Mouse (Mus musculus) erythroblast, embryonic 14.5 days (primary cell): ENCODE measurements around the gene Atg4d. TPM values are rescaled to one million over a fixed set of nuclear protein-coding genes. Genes with fewer than 3 reads are reported as not detected.
"Not testable (repeated sequence)": the region's sequence is repeated elsewhere in the genome, so short reads cannot be mapped to it uniquely, and the experiment has no call there.

Source experiments
- H3K27me3 ChIP-seq: 2 replicates; pipeline ENCODE4 v1.6.1; 2012; ENCODE audit warnings: inconsistent platforms; ENCODE audit not compliant: control insufficient read depth
- H3K36me3 ChIP-seq: 2 replicates; pipeline ENCODE4 v1.6.1; 2012; ENCODE audit warnings: mild to moderate bottlenecking, inconsistent platforms; ENCODE audit not compliant: control insufficient read depth
- H3K4me1 ChIP-seq: 2 replicates; pipeline ENCODE4 v1.6.1; 2012; ENCODE audit warnings: inconsistent platforms; ENCODE audit not compliant: control insufficient read depth
- H3K4me3 ChIP-seq: replicated peaks from 2 replicates; pipeline ENCODE3; 2012; ENCODE audit warnings: moderate library complexity, mild to moderate bottlenecking, inconsistent platforms
- H3K9me3 ChIP-seq: 2 replicates; pipeline ENCODE4 v1.6.1; 2012; ENCODE audit warnings: low read length, inconsistent platforms, mixed read lengths; ENCODE audit not compliant: control insufficient read depth
- GATA1 ChIP-seq: IDR thresholded peaks from 2 replicates; pipeline ENCODE4 v1.6.1; 2012; ENCODE audit warnings: low read length, inconsistent platforms, mixed read lengths
- TAL1 ChIP-seq: IDR thresholded peaks from 3 replicates; pipeline ENCODE4 v1.6.1; 2012; ENCODE audit warnings: low read length, inconsistent platforms, mixed read lengths
- polyA plus RNA-seq: library from polyadenylated mRNA; stranded (reverse); fragments of >175 nt; gene quantifications from 2 replicates; pipeline ENCODE4 v1.2.3, GENCODE M21; 2012

The Atg4d gene
- polyA plus RNA-seq, 1 experiment: 30.2 TPM

DNA sequence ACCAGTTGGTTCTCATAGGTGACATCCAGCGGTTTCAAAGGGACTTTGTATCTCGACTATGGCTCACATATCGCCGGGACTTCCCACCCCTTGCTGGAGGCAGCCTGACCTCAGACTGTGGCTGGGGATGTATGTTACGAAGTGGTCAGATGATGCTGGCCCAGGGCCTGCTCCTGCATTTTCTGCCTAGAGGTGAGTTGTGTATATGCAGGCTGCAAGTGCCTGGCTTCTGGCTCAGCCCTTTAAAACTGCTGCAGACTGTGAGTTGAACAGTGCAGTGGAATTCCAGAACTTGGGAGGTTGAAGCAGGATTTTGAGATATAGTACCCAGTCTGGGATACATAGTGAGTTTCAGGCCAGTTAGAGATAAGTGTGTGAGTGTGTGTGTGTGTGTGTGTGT, 1.8 kb downstream of the Atg4d start:
- H3K4me1 ChIP-seq: peaks cover 71% of the 10 kb centered on the region
- no peaks in the 10 kb centered on the region for H3K27me3 ChIP-seq
- H3K4me3 ChIP-seq: peak overlapping the region; percentile 87
- no peak for TF ChIP-seq TAL1
- TF ChIP-seq GATA1: no peak
- H3K36me3 ChIP-seq: peaks cover 64% of the 10 kb centered on the region
- no peaks in the 10 kb centered on the region for H3K9me3 ChIP-seq

DNA sequence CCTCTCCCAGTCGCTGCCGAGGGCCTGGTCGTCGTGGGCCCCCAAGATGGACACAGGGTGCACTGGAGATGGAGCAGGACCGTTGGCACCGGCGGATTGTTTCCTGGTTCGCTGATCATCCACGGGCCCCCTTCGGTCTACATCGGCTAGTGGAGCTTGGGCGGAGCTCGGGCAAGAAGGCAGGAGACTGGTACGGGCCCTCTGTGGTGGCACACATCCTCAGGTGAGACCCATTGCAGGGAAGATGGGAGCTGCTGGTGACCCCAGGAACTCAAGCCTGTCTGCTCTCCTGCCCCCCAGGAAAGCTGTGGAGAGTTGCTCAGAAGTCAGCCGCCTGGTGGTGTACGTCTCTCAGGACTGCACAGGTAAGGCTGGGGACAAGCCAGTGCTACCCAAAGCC, 3.2 kb downstream of the Atg4d start:
- Histone ChIP-seq H3K9me3 (no peaks in the 10 kb centered on the region), H3K36me3 (peaks cover 78% of the 10 kb centered on the region), H3K4me3 (peak overlapping the region; percentile 21), H3K4me1 (peaks cover 64% of the 10 kb centered on the region), H3K27me3 (no peaks in the 10 kb centered on the region)
- TF ChIP-seq GATA1: no peak
- no peak for TF ChIP-seq TAL1

DNA sequence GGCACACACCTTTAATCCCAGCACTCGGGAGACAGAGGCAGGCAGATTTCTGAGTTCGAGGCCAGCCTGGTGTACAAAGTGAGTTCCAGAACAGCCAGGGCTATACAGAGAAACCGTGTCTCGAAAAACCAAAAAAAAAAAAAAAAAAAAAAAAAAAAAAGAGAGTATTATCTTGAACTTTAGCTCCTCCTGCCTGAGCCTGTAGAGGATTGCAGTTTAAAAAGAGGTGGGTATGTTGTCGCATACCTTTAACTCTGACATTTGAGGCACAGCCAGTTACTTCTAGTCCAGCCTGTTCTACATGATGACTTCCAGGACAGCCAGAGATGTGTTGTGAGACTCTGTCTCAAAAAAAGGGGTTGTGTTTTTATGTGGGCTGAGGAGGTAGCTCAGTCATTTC, 4.5 kb downstream of the Atg4d start:
- Histone ChIP-seq H3K36me3 (peaks cover 91% of the 10 kb centered on the region), H3K4me1 (peaks cover 66% of the 10 kb centered on the region)
- not testable (repeated sequence) for H3K27me3 ChIP-seq, H3K4me3 ChIP-seq, H3K9me3 ChIP-seq

DNA sequence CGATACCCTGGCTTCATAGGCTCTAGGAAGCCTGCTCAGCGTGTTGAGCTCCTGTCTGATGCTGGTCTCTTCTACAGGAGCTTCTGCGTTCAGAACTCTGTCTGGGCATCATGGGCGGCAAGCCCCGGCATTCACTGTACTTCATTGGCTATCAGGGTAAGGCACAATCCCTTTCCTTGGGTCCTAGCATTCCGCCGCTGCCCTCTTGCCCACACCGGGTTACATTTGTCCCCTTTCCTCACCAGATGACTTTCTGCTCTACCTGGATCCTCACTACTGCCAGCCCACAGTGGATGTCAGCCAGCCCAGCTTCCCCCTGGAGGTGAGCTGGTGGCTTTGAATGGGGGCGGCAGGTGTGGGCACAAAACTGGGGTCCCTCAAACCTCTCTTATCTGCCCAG, 7.3 kb downstream of the Atg4d start:
- TF ChIP-seq GATA1 (no peak), TAL1 (no peak)
- Histone ChIP-seq H3K36me3 (peaks cover 100% of the 10 kb centered on the region), H3K4me1 (peaks cover 65% of the 10 kb centered on the region), H3K9me3 (no peaks in the 10 kb centered on the region), H3K4me3 (no peak overlapping the region), H3K27me3 (no peaks in the 10 kb centered on the region)

DNA sequence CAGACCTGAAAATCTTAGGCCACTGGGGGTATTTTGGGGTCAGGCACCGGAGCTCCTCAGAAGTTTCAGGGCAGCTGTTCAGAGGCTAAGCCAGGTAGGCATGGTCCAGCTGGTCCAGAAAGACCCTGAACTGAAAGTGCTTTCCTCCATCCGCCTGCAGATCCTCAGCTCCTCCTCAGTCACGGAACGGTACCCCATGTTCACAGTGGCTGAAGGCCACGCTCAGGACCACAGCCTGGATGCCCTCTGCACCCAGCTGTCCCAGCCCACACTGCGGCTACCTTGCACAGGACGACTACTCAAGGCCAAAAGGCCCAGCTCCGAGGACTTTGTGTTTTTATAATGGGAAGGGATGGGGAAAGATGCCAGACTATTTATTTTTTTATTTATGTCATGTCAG, 8.0 kb downstream of the Atg4d start:
- no peaks in the 10 kb centered on the region for H3K27me3 ChIP-seq
- peaks cover 60% of the 10 kb centered on the region for H3K4me1 ChIP-seq
- no peaks in the 10 kb centered on the region for H3K9me3 ChIP-seq
- TF ChIP-seq GATA1 (no peak), TAL1 (no peak)
- no peak overlapping the region for H3K4me3 ChIP-seq
- peaks cover 100% of the 10 kb centered on the region for H3K36me3 ChIP-seq

DNA sequence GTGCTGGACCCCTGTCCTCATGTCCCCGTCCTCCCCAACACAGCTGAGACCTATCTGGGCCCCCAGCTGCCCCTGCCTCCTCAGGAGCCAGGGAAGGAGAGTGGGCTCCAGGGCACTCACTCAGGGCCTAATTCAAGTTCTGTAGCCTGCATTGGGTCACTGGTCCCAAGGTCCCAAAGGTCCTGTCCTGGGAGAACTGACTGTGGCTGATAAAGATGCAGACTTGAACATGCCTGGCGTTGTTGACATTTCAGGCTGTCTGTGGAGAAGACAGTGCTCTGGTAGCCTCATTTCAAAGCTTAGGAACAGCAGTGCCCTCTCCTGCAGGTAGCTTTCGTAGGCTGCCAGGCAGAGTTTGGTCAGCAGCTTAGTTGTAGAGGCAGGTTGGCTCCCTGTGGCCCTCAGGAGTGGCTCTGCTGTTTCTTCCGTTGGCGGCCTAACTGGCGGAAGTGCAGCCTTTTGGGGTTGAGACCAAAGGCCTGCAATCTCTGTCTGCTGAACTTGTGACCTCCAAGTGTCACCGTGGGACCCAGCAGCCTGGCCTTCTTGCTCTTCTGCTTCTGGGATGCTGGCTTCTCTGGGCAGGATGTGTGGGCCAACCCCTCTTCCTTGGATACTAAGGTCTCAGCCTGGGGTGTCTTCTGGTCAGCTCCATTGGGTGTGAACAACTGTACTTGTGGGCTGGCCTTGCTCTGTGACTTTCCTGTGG, 8.6 kb downstream of the Atg4d start:
- TF ChIP-seq TAL1 (no peak), GATA1 (no peak)
- H3K4me3 ChIP-seq: no peak overlapping the region

DNA sequence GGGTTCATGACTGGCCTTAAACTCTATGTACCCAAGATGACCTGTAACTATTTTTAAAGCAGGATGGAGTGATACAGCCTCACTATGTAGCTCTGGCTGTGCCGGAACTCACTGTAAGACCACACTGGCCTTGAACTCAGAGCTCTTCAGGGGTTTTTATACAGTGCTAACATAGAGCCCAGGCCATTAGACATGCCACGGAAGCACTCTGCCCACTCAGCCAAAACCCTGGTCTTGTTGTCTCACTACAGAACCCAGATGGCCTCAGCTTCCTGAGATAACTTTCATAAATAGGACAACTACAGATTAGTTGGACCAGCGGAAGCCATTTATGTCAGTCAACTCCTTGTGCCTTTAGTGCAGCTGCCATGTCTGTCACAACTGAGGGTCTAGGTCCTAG, 9.2 kb downstream of the Atg4d start:
- no peak overlapping the region for H3K4me3 ChIP-seq
- TF ChIP-seq GATA1 (no peak), TAL1 (no peak)
- peaks cover 52% of the 10 kb centered on the region for H3K4me1 ChIP-seq

More for the DNA sequence above, 8.6 kb downstream of the Atg4d start:
- Histone ChIP-seq H3K36me3 (peaks cover 99% of the 10 kb centered on the region), H3K9me3 (no peaks in the 10 kb centered on the region), H3K4me1 (peaks cover 55% of the 10 kb centered on the region), H3K27me3 (no peaks in the 10 kb centered on the region)

DNA sequence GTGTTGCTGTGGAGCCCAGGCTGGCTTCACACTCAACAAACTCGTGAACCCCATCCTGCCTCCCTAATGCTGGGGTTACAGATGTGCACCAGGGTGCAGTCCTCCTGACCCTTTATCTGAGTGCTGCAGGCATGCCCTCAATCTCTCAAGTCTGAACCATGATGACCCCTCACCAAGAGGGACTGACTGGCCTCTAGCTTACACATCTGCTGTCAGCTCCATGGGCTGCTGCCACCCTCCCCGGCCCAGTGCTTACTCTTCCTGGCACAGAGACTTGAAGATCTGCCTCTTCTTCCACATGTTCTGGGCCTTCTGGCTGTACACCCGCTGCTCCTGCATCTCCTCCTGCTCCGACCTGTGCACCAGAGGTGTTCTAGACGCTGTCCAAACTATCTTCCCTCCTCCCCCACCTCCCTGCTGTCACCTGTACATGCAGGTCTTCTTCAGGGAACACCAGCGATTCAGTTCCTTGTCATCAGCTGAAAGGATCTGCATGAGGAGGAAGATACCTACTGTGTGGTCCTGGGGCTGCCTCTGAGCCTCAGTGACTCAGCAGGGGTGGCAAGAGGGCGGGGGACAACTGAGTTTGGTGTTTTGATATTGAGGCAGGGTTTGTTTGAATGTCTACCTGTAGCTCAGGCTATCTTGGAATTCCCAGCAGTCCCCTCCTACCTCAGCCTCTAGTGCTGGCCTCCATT, 10.1 kb downstream of the Atg4d start:
- H3K27me3 ChIP-seq: no peaks in the 10 kb centered on the region
- peaks cover 99% of the 10 kb centered on the region for H3K36me3 ChIP-seq
- H3K4me1 ChIP-seq: peaks cover 47% of the 10 kb centered on the region
- H3K9me3 ChIP-seq: no peaks in the 10 kb centered on the region
- peak; percentile 36; the same call in 1 of the 3 replicates for TF ChIP-seq TAL1
- no peak for TF ChIP-seq GATA1
- no peak overlapping the region for H3K4me3 ChIP-seq

More for the DNA sequence above, 9.2 kb downstream of the Atg4d start:
- Histone ChIP-seq H3K36me3 (peaks cover 99% of the 10 kb centered on the region), H3K27me3 (no peaks in the 10 kb centered on the region), H3K9me3 (no peaks in the 10 kb centered on the region)

DNA sequence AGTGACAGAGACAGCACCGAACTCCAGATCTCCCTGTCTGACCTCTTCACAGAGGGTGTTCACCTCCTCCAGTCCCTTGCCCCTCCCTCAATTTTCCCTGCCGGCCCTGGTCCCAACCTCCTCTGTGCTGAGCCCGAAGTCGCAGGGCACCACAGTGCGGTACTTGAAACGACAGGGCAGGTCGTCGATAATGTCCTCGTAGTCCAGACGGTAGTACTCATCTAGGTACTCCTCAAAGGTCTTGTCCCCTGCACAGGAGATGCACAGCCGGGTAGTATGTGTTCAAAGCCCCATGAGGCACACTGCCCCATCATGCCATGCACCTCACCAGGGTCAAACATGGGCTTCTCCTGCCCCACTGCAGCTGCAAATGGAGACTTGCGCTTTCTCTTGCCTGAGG, 10.6 kb downstream of the Atg4d start:
- Histone ChIP-seq H3K27me3 (no peaks in the 10 kb centered on the region), H3K4me3 (no peak overlapping the region), H3K36me3 (peaks cover 97% of the 10 kb centered on the region), H3K4me1 (peaks cover 42% of the 10 kb centered on the region), H3K9me3 (no peaks in the 10 kb centered on the region)
- no peak for TF ChIP-seq TAL1
- TF ChIP-seq GATA1: no peak
